Mouse (Mus musculus) erythroblast, embryonic 14.5 days (primary cell): ENCODE data around the gene Mecr.

Experiments
- GATA1 ChIP-seq: IDR thresholded peaks from 2 replicates; pipeline ENCODE4 v1.6.1; 2012; ENCODE audit warnings: low read length, inconsistent platforms, mixed read lengths
- TAL1 ChIP-seq: IDR thresholded peaks from 3 replicates; pipeline ENCODE4 v1.6.1; 2012; ENCODE audit warnings: low read length, inconsistent platforms, mixed read lengths

DNA sequence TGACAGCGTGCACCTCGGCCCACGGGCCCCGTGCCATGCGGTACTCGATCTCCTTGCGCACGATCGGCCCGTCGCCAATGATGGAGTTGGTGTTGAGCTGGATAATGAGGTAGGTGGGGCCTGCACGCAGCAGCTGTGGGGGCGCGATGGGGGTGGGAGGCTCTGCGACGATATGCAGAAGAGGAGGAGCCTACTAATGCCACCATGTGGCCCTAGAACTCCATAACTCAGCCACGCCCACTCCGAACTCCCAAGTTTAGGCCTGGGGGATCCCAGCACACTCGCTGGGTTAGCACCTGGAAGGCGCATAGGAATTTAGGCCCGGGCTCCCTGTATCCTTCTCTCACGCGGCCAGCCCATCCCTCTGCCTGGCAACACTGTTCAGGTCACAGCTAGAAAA lies 24.3 kb upstream of the Mecr start:
- TF ChIP-seq TAL1 (no peak), GATA1 (no peak)
